Mouse (Mus musculus): ENCODE measurements at regions not wholly inside any gene's neighbourhood (a gene's known extent, or its start where the extent isn't known, plus 50 kb on each side); places are given as distances from the start of the nearest gene placed in this dataset.

- TF ChIP-seq POLR2A (IDR thresholded peaks at IDR 0.05; ENCODE audit: borderline replicate concordance, extremely low read depth, insufficient read depth, insufficient read length, poor library complexity, severe bottlenecking) (no peak), CTCF (IDR thresholded peaks at IDR 0.05; ENCODE audit: borderline replicate concordance, extremely low read depth, insufficient read depth, insufficient read length) (no peak)
Observed at GRCm38 (mm10) chr5:138920156-138920845, 76.9 kb downstream of the Pdgfa start.

Measured in brain, embryonic 14.5 days (tissue).